Mouse (Mus musculus) neural tube, embryonic 13.5 days (tissue): ENCODE results near the gene Tlr3. TPM values are rescaled to one million over a fixed set of nuclear protein-coding genes. Genes with fewer than 3 reads are reported as not detected.

Experiments
- ATAC-seq: fragments of 200-750 bp; cut with Nextera tagmentation; 2 replicates; pipeline ENCODE4 v1.8.0; 2017; ENCODE audit warnings: low read depth, mild to moderate bottlenecking, moderate TSS enrichment, moderate library complexity
- H3K27ac ChIP-seq: fragments of 300-500 bp; sonication (generic); replicated peaks from 2 replicates; pipeline ENCODE4 v1.5.1; 2015; ENCODE audit warnings: moderate library complexity, mild to moderate bottlenecking, inconsistent platforms
- H3K27me3 ChIP-seq: fragments of 300-500 bp; sonication (generic); 2 replicates; pipeline ENCODE4 v1.6.1; 2015; ENCODE audit warnings: mild to moderate bottlenecking, inconsistent platforms
- H3K36me3 ChIP-seq: fragments of 300-500 bp; sonication (generic); 2 replicates; pipeline ENCODE4 v1.6.1; 2015; ENCODE audit warnings: mild to moderate bottlenecking, inconsistent platforms
- H3K4me1 ChIP-seq: fragments of 300-500 bp; sonication (generic); replicated peaks from 2 replicates; pipeline ENCODE4 v1.6.1; 2015; ENCODE audit warnings: inconsistent platforms
- H3K4me2 ChIP-seq: fragments of 300-500 bp; sonication (generic); 2 replicates; pipeline ENCODE4 v1.6.1; 2015; ENCODE audit warnings: inconsistent platforms, mild to moderate bottlenecking, moderate library complexity
- H3K4me3 ChIP-seq: fragments of 300-500 bp; sonication (generic); 2 replicates; pipeline ENCODE4 v1.5.1; 2015; ENCODE audit warnings: mild to moderate bottlenecking, inconsistent platforms
- H3K9ac ChIP-seq: fragments of 300-500 bp; sonication (generic); 2 replicates; pipeline ENCODE4 v1.6.1; 2015; ENCODE audit warnings: moderate library complexity, mild to moderate bottlenecking, inconsistent platforms
- H3K9me3 ChIP-seq: fragments of 300-500 bp; sonication (generic); 2 replicates; pipeline ENCODE4 v1.6.1; 2016; ENCODE audit warnings: inconsistent platforms
- WGBS: fragments of 180-500 bp; shearing (Covaris S2); methylation state at CpG from one replicate; pipeline ENCODE4 v1.1.7; 2015; 5-methylcytosine and 5-hydroxymethylcytosine counted together
- polyA plus RNA-seq: library from polyadenylated mRNA; unstranded; fragments of >200 nt; fragmentation: Nextera tagmentation; extraction: Ambion mirVana; gene quantifications from 2 replicates; pipeline ENCODE4 v1.2.1, GENCODE M21; 2015

Tlr3 gene
- polyA plus RNA-seq, 1 experiment from 2014 or later: 1.0 TPM

- peak; percentile 68 for ATAC-seq
- Histone ChIP-seq H3K9me3 (no peaks in the 10 kb centered on the region), H3K4me1 (peaks cover 16% of the 10 kb centered on the region), H3K27ac (no peak within 1 kb of the TSS), H3K27me3 (peaks cover 18% of the 10 kb centered on the region; the same call in 1 of the 2 replicates), H3K4me3 (peak within 1 kb of the TSS; percentile 42), H3K9ac (peak within 1 kb of the TSS; percentile 66), H3K4me2 (peak within 1 kb of the TSS; percentile 84), H3K36me3 (no peaks in the 10 kb centered on the region)
- 1% methylated on average over 6 of the region's 6 CpGs for WGBS
Observed at GRCm38 (mm10) chr8:45381963-45382347, 28.9 kb downstream of the Tlr3 start, which contains the start of gene Fam149a. Gene Fam149a (minus strand): TSS chr8:45382291.

GRCm38 (mm10) chr8:45381075-45381962 lies 29.6 kb downstream of the Tlr3 start:
- H3K9ac ChIP-seq: peak overlapping the region; percentile 66
- ATAC-seq: peak; percentile 67
- WGBS: 2% methylated on average over 38 of the region's 38 CpGs

GRCm38 (mm10) chr8:45380598-45380997 lies 30.3 kb downstream of the Tlr3 start:
- Histone ChIP-seq H3K4me2 (peak overlapping the region; percentile 84), H3K36me3 (no peaks in the 10 kb centered on the region), H3K4me3 (peak overlapping the region; percentile 42; the same call in 1 of the 2 replicates), H3K4me1 (peaks cover 16% of the 10 kb centered on the region), H3K27me3 (peaks cover 18% of the 10 kb centered on the region; the same call in 1 of the 2 replicates), H3K9me3 (no peaks in the 10 kb centered on the region), H3K27ac (no peak overlapping the region), H3K9ac (no peak overlapping the region)
- WGBS: 16% methylated on average over 4 of the region's 4 CpGs
- no peak for ATAC-seq

More at GRCm38 (mm10) chr8:45381075-45381962, 29.6 kb downstream of the Tlr3 start:
- H3K9me3 ChIP-seq: no peaks in the 10 kb centered on the region
- no peak overlapping the region for H3K27ac ChIP-seq
- peak overlapping the region; percentile 84 for H3K4me2 ChIP-seq
- no peaks in the 10 kb centered on the region for H3K36me3 ChIP-seq
- H3K27me3 ChIP-seq: peaks cover 18% of the 10 kb centered on the region; the same call in 1 of the 2 replicates
- H3K4me1 ChIP-seq: peaks cover 16% of the 10 kb centered on the region
- H3K4me3 ChIP-seq: peak overlapping the region; percentile 42

GRCm38 (mm10) chr8:45374071-45374470 lies 36.8 kb downstream of the Tlr3 start:
- H3K4me3 ChIP-seq: no peak overlapping the region
- H3K9me3 ChIP-seq: no peaks in the 10 kb centered on the region
- no peak for ATAC-seq

GRCm38 (mm10) chr8:45367154-45367553 lies 43.7 kb downstream of the Tlr3 start:
- no peak for ATAC-seq
- no peaks in the 10 kb centered on the region for H3K27me3 ChIP-seq
- H3K36me3 ChIP-seq: no peaks in the 10 kb centered on the region
- no peak overlapping the region for H3K9ac ChIP-seq
- no peaks in the 10 kb centered on the region for H3K4me1 ChIP-seq
- no peaks in the 10 kb centered on the region for H3K9me3 ChIP-seq
- no peak overlapping the region for H3K27ac ChIP-seq
- no peak overlapping the region for H3K4me2 ChIP-seq
- 91% methylated on average over 1 of the region's 1 CpGs for WGBS
- no peak overlapping the region for H3K4me3 ChIP-seq

More at GRCm38 (mm10) chr8:45374071-45374470, 36.8 kb downstream of the Tlr3 start:
- Histone ChIP-seq H3K4me1 (no peaks in the 10 kb centered on the region), H3K36me3 (no peaks in the 10 kb centered on the region), H3K9ac (no peak overlapping the region), H3K27ac (no peak overlapping the region), H3K27me3 (no peaks in the 10 kb centered on the region), H3K4me2 (no peak overlapping the region)
- WGBS: 78% methylated on average over 3 of the region's 3 CpGs

GRCm38 (mm10) chr8:45363220-45363619 lies 47.7 kb downstream of the Tlr3 start:
- Histone ChIP-seq H3K4me1 (peaks cover 5% of the 10 kb centered on the region; the same call in 1 of the 2 replicates), H3K4me3 (no peak overlapping the region), H3K27me3 (no peaks in the 10 kb centered on the region), H3K36me3 (no peaks in the 10 kb centered on the region), H3K9ac (no peak overlapping the region), H3K27ac (no peak overlapping the region), H3K9me3 (no peaks in the 10 kb centered on the region), H3K4me2 (no peak overlapping the region)
- no peak for ATAC-seq
- WGBS: 92% methylated on average over 1 of the region's 1 CpGs

- no peaks in the 10 kb centered on the region for H3K9me3 ChIP-seq
- no peak overlapping the region for H3K4me2 ChIP-seq
- no peak overlapping the region for H3K9ac ChIP-seq
- no peaks in the 10 kb centered on the region for H3K27me3 ChIP-seq
- peaks cover 14% of the 10 kb centered on the region for H3K4me1 ChIP-seq
- H3K27ac ChIP-seq: no peak overlapping the region
- no peak overlapping the region for H3K4me3 ChIP-seq
- H3K36me3 ChIP-seq: no peaks in the 10 kb centered on the region
- no peak for ATAC-seq
- 70% methylated on average over 6 of the region's 6 CpGs for WGBS
Observed at GRCm38 (mm10) chr8:45362323-45362722, 48.6 kb downstream of the Tlr3 start.

GRCm38 (mm10) chr8:45359091-45359605 lies 51.7 kb downstream of the Tlr3 start:
- Histone ChIP-seq H3K9me3 (no peaks in the 10 kb centered on the region), H3K36me3 (no peaks in the 10 kb centered on the region), H3K4me2 (peak overlapping the region; percentile 86), H3K9ac (no peak overlapping the region), H3K27ac (peak overlapping the region; percentile 33; the same call in 1 of the 2 replicates), H3K4me1 (peaks cover 14% of the 10 kb centered on the region), H3K4me3 (peak overlapping the region; percentile 62; the same call in 1 of the 2 replicates), H3K27me3 (no peaks in the 10 kb centered on the region)
- WGBS: 81% methylated on average over 6 of the region's 6 CpGs
- ATAC-seq: 0 out of 2 replicates have a peak, but pooled peaks have one; percentile 9

GRCm38 (mm10) chr8:45358132-45358918 lies 52.6 kb downstream of the Tlr3 start:
- Histone ChIP-seq H3K4me3 (peak overlapping the region; percentile 62), H3K27ac (peak overlapping the region; percentile 33; the same call in 1 of the 2 replicates), H3K36me3 (no peaks in the 10 kb centered on the region), H3K4me1 (peaks cover 14% of the 10 kb centered on the region), H3K27me3 (no peaks in the 10 kb centered on the region), H3K9me3 (no peaks in the 10 kb centered on the region), H3K9ac (peak overlapping the region; percentile 84), H3K4me2 (peak overlapping the region; percentile 86)
- WGBS: 3% methylated on average over 49 of the region's 49 CpGs
- ATAC-seq: peak; percentile 89

- H3K27ac ChIP-seq: no peak overlapping the region
- H3K27me3 ChIP-seq: no peaks in the 10 kb centered on the region
- no peak overlapping the region for H3K4me3 ChIP-seq
- peaks cover 14% of the 10 kb centered on the region for H3K4me1 ChIP-seq
- no peak overlapping the region for H3K4me2 ChIP-seq
- 84% methylated on average over 6 of the region's 6 CpGs for WGBS
- no peaks in the 10 kb centered on the region for H3K9me3 ChIP-seq
- no peak for ATAC-seq
- no peaks in the 10 kb centered on the region for H3K36me3 ChIP-seq
- H3K9ac ChIP-seq: no peak overlapping the region
Observed at GRCm38 (mm10) chr8:45355809-45356208, 55.1 kb downstream of the Tlr3 start.
